Mouse (Mus musculus): ENCODE results near the gene Kdm8.

The Kdm8 gene

GRCm38 (mm10) chr7:125499927-125500868 lies 55.7 kb downstream of the Kdm8 start:
- DNase-seq (ENCODE audit: extremely low read depth, low read depth, low spot score), result peak; percentile 28

GRCm38 (mm10) chr7:125500879-125501278 lies 56.4 kb downstream of the Kdm8 start:
- DNase-seq (ENCODE audit: extremely low read depth, low read depth, low spot score), result no peak

GRCm38 (mm10) chr7:125503374-125504092 lies 59.1 kb downstream of the Kdm8 start:
- DNase-seq (ENCODE audit: extremely low read depth, low read depth, low spot score), result no peak

- no peak for DNase-seq (ENCODE audit: extremely low read depth, low read depth, low spot score)
Measured at GRCm38 (mm10) chr7:125504618-125505017, 60.1 kb downstream of the Kdm8 start.

GRCm38 (mm10) chr7:125505568-125505967 lies 61.1 kb downstream of the Kdm8 start:
- DNase-seq (ENCODE audit: extremely low read depth, low read depth, low spot score), result no peak

- no peak for DNase-seq (ENCODE audit: extremely low read depth, low read depth, low spot score)
Measured at GRCm38 (mm10) chr7:125507279-125507678, 62.8 kb downstream of the Kdm8 start.

GRCm38 (mm10) chr7:125511432-125511831 lies 67.0 kb downstream of the Kdm8 start:
- DNase-seq (ENCODE audit: extremely low read depth, low read depth, low spot score), result no peak

- no peak for DNase-seq (ENCODE audit: extremely low read depth, low read depth, low spot score)
Measured at GRCm38 (mm10) chr7:125511852-125512251, 67.4 kb downstream of the Kdm8 start.

All from fat pad, adult 2 months (tissue).